Mouse (Mus musculus): ENCODE results near the gene Rhbdf2. TPM values are rescaled to one million over a fixed set of nuclear protein-coding genes. Genes with fewer than 3 reads are reported as not detected.
"Not testable (repeated sequence)": the region's sequence is repeated elsewhere in the genome, so short reads cannot be mapped to it uniquely, and the experiment has no call there.

Gene Rhbdf2
- total RNA-seq, 1 experiment from 2014 or later = 24.6 TPM

GRCm38 (mm10) chr11:116643579-116644224, 16.9 kb upstream of the Rhbdf2 start:
- DNase-seq = no peak

GRCm38 (mm10) chr11:116642681-116643578, 16.1 kb upstream of the Rhbdf2 start:
- peak; percentile 93 for DNase-seq

GRCm38 (mm10) chr11:116641731-116642130, 14.9 kb upstream of the Rhbdf2 start:
- no peak for DNase-seq

- peak; percentile 56 for DNase-seq
These were observed 14.3 kb upstream of the Rhbdf2 start for GRCm38 (mm10) chr11:116641168-116641567.

GRCm38 (mm10) chr11:116636607-116637006, 9.8 kb upstream of the Rhbdf2 start:
- not testable (repeated sequence) for DNase-seq

GRCm38 (mm10) chr11:116632962-116633361, 6.1 kb upstream of the Rhbdf2 start:
- no peak for DNase-seq

GRCm38 (mm10) chr11:116630171-116630965, 3.5 kb upstream of the Rhbdf2 start:
- no peak for DNase-seq

GRCm38 (mm10) chr11:116629472-116629871, 2.7 kb upstream of the Rhbdf2 start:
- no peak for DNase-seq

GRCm38 (mm10) chr11:116628712-116629111, 1.9 kb upstream of the Rhbdf2 start:
- DNase-seq = peak; percentile 73

GRCm38 (mm10) chr11:116627072-116628020, 527 bp upstream of the Rhbdf2 start:
- DNase-seq = no peak

GRCm38 (mm10) chr11:116625081-116626000, 1.5 kb downstream of the Rhbdf2 start:
- peak; percentile 58 for DNase-seq

GRCm38 (mm10) chr11:116624131-116624832, 2.5 kb downstream of the Rhbdf2 start:
- DNase-seq = peak; percentile 87

GRCm38 (mm10) chr11:116623281-116624124, 3.3 kb downstream of the Rhbdf2 start:
- no peak for DNase-seq

GRCm38 (mm10) chr11:116621258-116621704, 5.5 kb downstream of the Rhbdf2 start:
- peak; percentile 89 for DNase-seq

- DNase-seq = no peak
These were observed 6.1 kb downstream of the Rhbdf2 start for GRCm38 (mm10) chr11:116620559-116621253.

GRCm38 (mm10) chr11:116620073-116620472, 6.7 kb downstream of the Rhbdf2 start:
- no peak for DNase-seq

- no peak for DNase-seq
These were observed 7.3 kb downstream of the Rhbdf2 start for GRCm38 (mm10) chr11:116619561-116619960.

GRCm38 (mm10) chr11:116619156-116619555, 7.7 kb downstream of the Rhbdf2 start:
- no peak for DNase-seq
